ENCODE assay signal across 8 mouse cellular contexts in the genomic region with DNA sequence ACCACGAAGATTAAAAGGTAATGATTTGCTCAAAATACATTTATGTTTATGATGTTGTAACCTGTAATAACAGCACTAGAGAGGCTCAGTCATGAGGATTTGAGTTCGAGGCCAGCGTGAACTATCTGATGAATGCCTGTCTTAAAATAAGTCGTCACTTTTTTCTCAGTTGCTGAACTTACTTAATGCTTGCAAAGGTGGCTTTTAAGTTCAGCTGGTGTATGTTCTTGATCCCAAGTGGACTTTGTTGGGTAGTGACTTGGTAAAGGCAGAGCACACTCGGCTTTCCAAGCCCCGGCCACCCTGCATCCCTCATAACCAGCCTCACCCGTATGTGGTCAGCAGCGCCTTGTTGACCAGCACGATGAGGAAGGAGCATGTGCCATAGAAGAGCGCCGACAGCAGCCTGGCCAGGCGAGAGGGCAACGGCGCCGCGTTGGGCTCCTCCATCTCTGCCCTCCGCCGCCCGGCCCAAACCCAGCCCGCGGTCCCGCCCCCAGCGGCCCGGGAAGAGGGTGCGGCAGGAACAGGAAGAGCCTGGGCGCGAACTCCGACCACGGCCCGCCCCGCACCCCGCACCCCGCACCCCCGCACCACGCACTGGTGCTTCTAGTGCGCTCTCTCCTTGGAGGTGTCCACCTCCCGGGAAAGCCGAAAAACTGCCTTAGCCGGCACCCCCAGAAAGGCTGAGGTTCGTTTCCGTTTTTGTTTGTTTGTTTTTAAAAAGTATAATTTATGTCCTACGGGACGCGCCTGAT. TPM values are rescaled to one million over a fixed set of nuclear protein-coding genes. Genes with fewer than 3 reads are reported as not detected.
A peak's percentile ranks its signal among the peaks of the same experiment; 100 is the strongest.
DNase-seq lines count a peak whose midpoint lies in the region; ATAC-seq and TF ChIP-seq lines count a peak whose summit lies in the region.

A gene (minus strand): TSS at position 511 of the 758 bp plus-strand sequence.

- 10% methylated on average over 44 of the region's 44 CpGs for WGBS in cerebellum, adult 2 months
- WGBS in hindbrain, embryonic 13.5 days = 9% methylated on average over 44 of the region's 44 CpGs
- 9% methylated on average over 44 of the region's 44 CpGs for WGBS in midbrain, embryonic 15.5 days

- DNase-seq in cerebellum, adult 2 months = peak; percentile 13 to 28
- DNase-seq in cerebellum, adult 11-12 months = no peak
- peak; percentile 86 for DNase-seq in adrenal gland, postnatal 25 days
- DNase-seq in gastrocnemius, adult 18-20 months (ENCODE audit: low spot score) = peak; percentile 57
- DNase-seq in liver = peak; percentile 75
- DNase-seq in splenic B cell, adult 2 months (ENCODE audit: low read depth, low spot score) = peak; percentile 59

- H3K27ac ChIP-seq in cerebellum, adult 2 months (ENCODE audit: insufficient read depth, low read length) = no peak within 1 kb of the TSS
- no peak within 1 kb of the TSS for H3K27ac ChIP-seq in hindbrain, embryonic 13.5 days
- H3K27ac ChIP-seq in midbrain, embryonic 15.5 days = no peak within 1 kb of the TSS

- peak; percentile 78 for ATAC-seq in hindbrain, embryonic 13.5 days (ENCODE audit: low FRiP score)
- peak; percentile 65 for ATAC-seq in midbrain, embryonic 15.5 days (replicated peaks)

- no peak for TF ChIP-seq POLR2A in cerebellum, adult 2 months (IDR thresholded peaks at IDR 0.05; ENCODE audit: borderline replicate concordance, insufficient read depth, low read length)

- no peaks in the 10 kb centered on the region for H3K4me1 ChIP-seq in cerebellum, adult 2 months (ENCODE audit: control insufficient read depth, insufficient read depth, low read length)
- peaks cover 9% of the 10 kb centered on the region for H3K4me1 ChIP-seq in hindbrain, embryonic 13.5 days (replicated peaks)
- H3K4me1 ChIP-seq in midbrain, embryonic 15.5 days = peaks cover 6% of the 10 kb centered on the region; the same call in 1 of the 2 replicates

- TF ChIP-seq CTCF in cerebellum, adult 2 months (IDR thresholded peaks at IDR 0.05; ENCODE audit: borderline replicate concordance, insufficient read depth, low read depth, low read length) = no peak

- peak within 1 kb of the TSS; percentile 70 for H3K9ac ChIP-seq in hindbrain, embryonic 13.5 days
- H3K9ac ChIP-seq in midbrain, embryonic 15.5 days = peak within 1 kb of the TSS; percentile 44; the same call in 1 of the 2 replicates

- H3K9me3 ChIP-seq in hindbrain, embryonic 13.5 days = no peaks in the 10 kb centered on the region
- no peaks in the 10 kb centered on the region for H3K9me3 ChIP-seq in midbrain, embryonic 15.5 days

- peak within 1 kb of the TSS; percentile 40 for H3K4me3 ChIP-seq in cerebellum, adult 2 months (replicated peaks; ENCODE audit: insufficient read depth, low read depth, low read length)
- peak within 1 kb of the TSS; percentile 51 for H3K4me3 ChIP-seq in hindbrain, embryonic 13.5 days
- H3K4me3 ChIP-seq in midbrain, embryonic 15.5 days = peak within 1 kb of the TSS; percentile 46

- no peaks in the 10 kb centered on the region for H3K27me3 ChIP-seq in cerebellum, adult 2 months (ENCODE audit: control insufficient read depth, insufficient read depth, low read length)
- H3K27me3 ChIP-seq in hindbrain, embryonic 13.5 days = no peaks in the 10 kb centered on the region
- H3K27me3 ChIP-seq in midbrain, embryonic 15.5 days (replicated peaks) = no peaks in the 10 kb centered on the region; the same call in 1 of the 2 replicates
- no peaks in the 10 kb centered on the region; the same call in 1 of the 2 replicates for H3K27me3 ChIP-seq in splenic B cell, adult 2 months (ENCODE audit: control insufficient read depth, insufficient read depth, low read length, poor library complexity, severe bottlenecking)

- H3K36me3 ChIP-seq in hindbrain, embryonic 13.5 days = no peaks in the 10 kb centered on the region
- no peaks in the 10 kb centered on the region for H3K36me3 ChIP-seq in midbrain, embryonic 15.5 days (replicated peaks)
- no peaks in the 10 kb centered on the region for H3K36me3 ChIP-seq in splenic B cell, adult 2 months (ENCODE audit: control insufficient read depth, insufficient read depth, low read length, poor library complexity, severe bottlenecking)

- peak within 1 kb of the TSS; percentile 91 for H3K4me2 ChIP-seq in hindbrain, embryonic 13.5 days
- peak within 1 kb of the TSS; percentile 93 for H3K4me2 ChIP-seq in midbrain, embryonic 15.5 days

RNA-seq across cellular contexts. Expression of the gene that starts here (rescaled TPM):
- 0.90 and 0.97 TPM in 2 replicates for polyA plus RNA-seq in cerebellum, adult 2 months (2012; rRNA removed)
- total RNA-seq in adrenal gland, postnatal 25 days (2021) = 7.5 and 9.0 TPM in 2 replicates
- under 1 TPM; 0.50 to 0.66 TPM for total RNA-seq in gastrocnemius, adult 18-20 months (2021)
- 2.5 and 3.1 TPM in 2 replicates for polyA plus RNA-seq in hindbrain, embryonic 13.5 days (2015; fragmentation: Nextera tagmentation; extraction: Ambion mirVana)
- polyA plus RNA-seq in midbrain, embryonic 15.5 days (2015; fragmentation: Nextera tagmentation; extraction: Ambion mirVana) = 0.82 and 1.1 TPM in 2 replicates

Comparison
In these comparisons a context has a peak if more than half of its experiments do, and no peak if none do; other contexts are left out.
1. Peak in DNase-seq and H3K4me3 ChIP-seq in cerebellum, adult 2 months; RNA of the gene not detected or under 1 TPM.
2. Peak in DNase-seq in gastrocnemius, adult 18-20 months; RNA of the gene not detected or under 1 TPM.